Mouse (Mus musculus) brown adipose tissue, adult 24 weeks (tissue): ENCODE results near the gene Ncor1. TPM values are rescaled to one million over a fixed set of nuclear protein-coding genes. Genes with fewer than 3 reads are reported as not detected.
A peak's percentile ranks its signal among the peaks of the same experiment; 100 is the strongest.

Experiments
- H3K27ac ChIP-seq: fragments of 200-500 bp; replicated peaks from 2 replicates; pipeline ENCODE4 v1.5.1; 2012; ENCODE audit warnings: low read depth, mild to moderate bottlenecking, low read length
- H3K4me1 ChIP-seq: fragments of 200-500 bp; 2 replicates; pipeline ENCODE4 v1.6.1; 2012; ENCODE audit warnings: low read length, mixed read lengths; ENCODE audit not compliant: control insufficient read depth, insufficient read depth, insufficient read length
- H3K4me3 ChIP-seq: fragments of 200-500 bp; 2 replicates; pipeline ENCODE4 v1.5.1; 2012; ENCODE audit warnings: low read depth, mild to moderate bottlenecking, low read length, moderate library complexity; ENCODE audit not compliant: insufficient read depth
- polyA plus RNA-seq: library from polyadenylated mRNA; stranded (reverse); fragments of >200 nt; gene quantifications from 2 replicates; pipeline ENCODE4 v1.2.4, GENCODE M21; 2012; ENCODE audit not compliant: missing spikeins, insufficient read depth, insufficient read length

The Ncor1 gene
- polyA plus RNA-seq, result 78.8 and 119 TPM in 2 replicates

- Histone ChIP-seq H3K4me1 (0 out of 2 replicates have a peak, but pooled peaks cover 3% of the 10 kb centered on the region), H3K27ac (peak within 1 kb of the TSS; percentile 96), H3K4me3 (peak within 1 kb of the TSS; percentile 94)
Measured at GRCm38 (mm10) chr11:62458276-62458724, at the start of gene Ncor1, which contains the start of gene Pigl. Gene Ncor1, minus strand, starts transcription at chr11:62458541. Gene Pigl, plus strand, starts transcription at chr11:62458460.

GRCm38 (mm10) chr11:62507683-62508082 lies 49.3 kb upstream of the Ncor1 start:
- Histone ChIP-seq H3K4me1 (no peaks in the 10 kb centered on the region), H3K4me3 (no peak overlapping the region), H3K27ac (no peak overlapping the region)

GRCm38 (mm10) chr11:62500529-62500928 lies 42.2 kb upstream of the Ncor1 start:
- H3K27ac ChIP-seq, result no peak overlapping the region
- H3K4me3 ChIP-seq, result no peak overlapping the region
- H3K4me1 ChIP-seq, result peaks cover 7% of the 10 kb centered on the region

GRCm38 (mm10) chr11:62498802-62499201 lies 40.5 kb upstream of the Ncor1 start:
- Histone ChIP-seq H3K27ac (no peak overlapping the region), H3K4me3 (no peak overlapping the region), H3K4me1 (peaks cover 14% of the 10 kb centered on the region)

GRCm38 (mm10) chr11:62497181-62497580 lies 38.8 kb upstream of the Ncor1 start:
- H3K4me1 ChIP-seq, result peaks cover 16% of the 10 kb centered on the region
- no peak overlapping the region for H3K27ac ChIP-seq
- H3K4me3 ChIP-seq, result no peak overlapping the region

- H3K4me3 ChIP-seq, result no peak overlapping the region
- peaks cover 16% of the 10 kb centered on the region for H3K4me1 ChIP-seq
- H3K27ac ChIP-seq, result peak overlapping the region; percentile 97
Measured at GRCm38 (mm10) chr11:62496151-62496715, 37.9 kb upstream of the Ncor1 start.

- H3K27ac ChIP-seq, result peak overlapping the region; percentile 97
- peaks cover 16% of the 10 kb centered on the region for H3K4me1 ChIP-seq
- peak overlapping the region; percentile 44 for H3K4me3 ChIP-seq
Measured at GRCm38 (mm10) chr11:62495276-62495801, 37.0 kb upstream of the Ncor1 start.

- Histone ChIP-seq H3K4me3 (peak overlapping the region; percentile 44), H3K27ac (peak overlapping the region; percentile 97)
Measured at GRCm38 (mm10) chr11:62494754-62495275, 36.5 kb upstream of the Ncor1 start.

GRCm38 (mm10) chr11:62493701-62494100 lies 35.4 kb upstream of the Ncor1 start:
- peaks cover 16% of the 10 kb centered on the region for H3K4me1 ChIP-seq
- H3K4me3 ChIP-seq, result no peak overlapping the region
- H3K27ac ChIP-seq, result peak overlapping the region; percentile 94; the same call in 1 of the 2 replicates

More at GRCm38 (mm10) chr11:62494754-62495275, 36.5 kb upstream of the Ncor1 start:
- H3K4me1 ChIP-seq, result peaks cover 16% of the 10 kb centered on the region

- Histone ChIP-seq H3K4me3 (no peak overlapping the region), H3K27ac (no peak overlapping the region; the same call in 1 of the 2 replicates), H3K4me1 (peaks cover 6% of the 10 kb centered on the region; the same call in 1 of the 2 replicates)
Measured at GRCm38 (mm10) chr11:62487540-62488350, 29.4 kb upstream of the Ncor1 start.

GRCm38 (mm10) chr11:62486949-62487348 lies 28.6 kb upstream of the Ncor1 start:
- Histone ChIP-seq H3K27ac (no peak overlapping the region), H3K4me1 (peaks cover 6% of the 10 kb centered on the region; the same call in 1 of the 2 replicates), H3K4me3 (no peak overlapping the region)

GRCm38 (mm10) chr11:62479581-62479980 lies 21.2 kb upstream of the Ncor1 start:
- H3K27ac ChIP-seq, result peak overlapping the region; percentile 49
- no peak overlapping the region for H3K4me3 ChIP-seq
- H3K4me1 ChIP-seq, result peaks cover 17% of the 10 kb centered on the region

- Histone ChIP-seq H3K4me3 (no peak overlapping the region), H3K4me1 (peaks cover 17% of the 10 kb centered on the region), H3K27ac (peak overlapping the region; percentile 49)
Measured at GRCm38 (mm10) chr11:62478931-62479330, 20.6 kb upstream of the Ncor1 start.

GRCm38 (mm10) chr11:62476156-62476555 lies 17.8 kb upstream of the Ncor1 start:
- no peak overlapping the region for H3K4me3 ChIP-seq
- no peak overlapping the region for H3K27ac ChIP-seq
- peaks cover 17% of the 10 kb centered on the region for H3K4me1 ChIP-seq

- Histone ChIP-seq H3K27ac (no peak overlapping the region), H3K4me1 (peaks cover 4% of the 10 kb centered on the region; the same call in 1 of the 2 replicates), H3K4me3 (no peak overlapping the region)
Measured at GRCm38 (mm10) chr11:62473516-62473915, 15.2 kb upstream of the Ncor1 start.
